Mouse (Mus musculus) naive thymus-derived CD4-positive, alpha-beta T cell, adult 5 months (primary cell): Measurements from ENCODE around the gene Olfr56. TPM values are rescaled to one million over a fixed set of nuclear protein-coding genes. Genes with fewer than 3 reads are reported as not detected.

Experiments used
- polyA plus RNA-seq: library from polyadenylated mRNA; unstranded; fragments of 100-300 nt; shearing (Covaris generic); gene quantifications from one replicate; pipeline ENCODE4 v1.2.1, GENCODE M21; 2017

The Olfr56 gene
- polyA plus RNA-seq = 0.66 TPM

GRCm38 (mm10) chr11:48978240-48978939 is at the start of gene Olfr56:
TSS of gene Olfr56 (plus strand) at chr11:48978889.

GRCm38 (mm10) chr11:48946090-48946489 is 32.6 kb upstream of the Olfr56 start, which contains the start of gene Psme2b:
TSS of gene Psme2b (minus strand) at chr11:48946190.

GRCm38 (mm10) chr11:48979251-48979650 is 562 bp downstream of the Olfr56 start, which contains the start of gene 9930111J21Rik1:
TSS of gene 9930111J21Rik1 (minus strand) at chr11:48979398.

GRCm38 (mm10) chr11:48991740-48992520 is 13.2 kb downstream of the Olfr56 start, which contains the start of gene Gm12185:
TSS of gene Gm12185 (minus strand) at chr11:48992226.

GRCm38 (mm10) chr11:48994018-48994417 is 15.3 kb downstream of the Olfr56 start, which contains the start of gene Tgtp1:
TSS of gene Tgtp1 (minus strand) at chr11:48994172.

GRCm38 (mm10) chr11:49051093-49051891 is 72.6 kb downstream of the Olfr56 start, which contains the start of gene 9930111J21Rik2:
TSS of gene 9930111J21Rik2 (minus strand) at chr11:49051242.

GRCm38 (mm10) chr11:49063713-49064469 is 85.2 kb downstream of the Olfr56 start, which contains the start of gene Tgtp2:
TSS of gene Tgtp2 (minus strand) at chr11:49064206.

GRCm38 (mm10) chr11:49076001-49076757 is 97.5 kb downstream of the Olfr56 start, which contains the start of gene Ifi47:
TSS of gene Ifi47 (plus strand) at chr11:49076587.

GRCm38 (mm10) chr11:49114774-49115173 is 136.1 kb downstream of the Olfr56 start, which contains the start of gene Olfr1396:
TSS of gene Olfr1396 (minus strand) at chr11:49114874.

GRCm38 (mm10) chr11:49141974-49142373 is 163.3 kb downstream of the Olfr56 start, which contains the start of gene Olfr1395:
TSS of gene Olfr1395 (plus strand) at chr11:49142274.

GRCm38 (mm10) chr11:49154077-49154476 is 175.4 kb downstream of the Olfr56 start, which contains the start of gene Olfr1394:
TSS of gene Olfr1394 (plus strand) at chr11:49154377.

Other genes starting within 250 kb of the Olfr56 start
- 728 TPM for gene Rack1, start 178.6 kb upstream of the Olfr56 start, polyA plus RNA-seq
- gene Trim41, start 161.5 kb upstream of the Olfr56 start, polyA plus RNA-seq = 0.92 TPM
- not detected for gene Trim7, start 152.7 kb upstream of the Olfr56 start, polyA plus RNA-seq
- gene Gm12184, start 152.2 kb upstream of the Olfr56 start, polyA plus RNA-seq = 7.6 TPM
- 68.5 TPM for gene Irgm1, start 107.2 kb upstream of the Olfr56 start, polyA plus RNA-seq
- 0.91 TPM for gene Gm5431, start 76.7 kb upstream of the Olfr56 start, polyA plus RNA-seq
- 115 TPM for gene Psme2b, start 32.7 kb upstream of the Olfr56 start, polyA plus RNA-seq
- 125 TPM for gene 9930111J21Rik1, start 509 bp downstream of the Olfr56 start, polyA plus RNA-seq
- 2.9 TPM for gene Gm12185, start 13.3 kb downstream of the Olfr56 start, polyA plus RNA-seq
- 200 TPM for gene Tgtp1, start 15.3 kb downstream of the Olfr56 start, polyA plus RNA-seq
- gene 9930111J21Rik2, start 72.4 kb downstream of the Olfr56 start, polyA plus RNA-seq = 92.8 TPM
- gene Tgtp2, start 85.3 kb downstream of the Olfr56 start, polyA plus RNA-seq = 187 TPM
- gene Ifi47, start 97.7 kb downstream of the Olfr56 start, polyA plus RNA-seq = 241 TPM
- 0.15 TPM for gene Olfr1396, start 136.0 kb downstream of the Olfr56 start, polyA plus RNA-seq
- gene Olfr1395, start 163.4 kb downstream of the Olfr56 start, polyA plus RNA-seq = not detected
- not detected for gene Olfr1394, start 175.5 kb downstream of the Olfr56 start, polyA plus RNA-seq
- gene Btnl9, start 208.3 kb downstream of the Olfr56 start, polyA plus RNA-seq = not detected
- gene Zfp62, start 224.4 kb downstream of the Olfr56 start, polyA plus RNA-seq = 57.7 TPM